Mouse (Mus musculus): Measurements from ENCODE around the gene Rbm20. TPM values are rescaled to one million over a fixed set of nuclear protein-coding genes. Genes with fewer than 3 reads are reported as not detected.

The Rbm20 gene
- polyA plus RNA-seq, 1 experiment from 2014 or later, result 4.7 TPM

- no peak overlapping the region for H3K4me2 ChIP-seq (ENCODE audit: low read length)
- no peaks in the 10 kb centered on the region for H3K36me3 ChIP-seq (ENCODE audit: control insufficient read depth, insufficient read depth, low read length)
- no peaks in the 10 kb centered on the region for H3K27me3 ChIP-seq (replicated peaks; ENCODE audit: control insufficient read depth, insufficient read depth, low read length)
- ATAC-seq, result no peak
- H3K9me3 ChIP-seq (replicated peaks; ENCODE audit: control insufficient read depth, low read length), result no peaks in the 10 kb centered on the region
- H3K4me3 ChIP-seq (ENCODE audit: low read depth, low read length), result no peak overlapping the region
- 8% methylated on average over 10 of the region's 10 CpGs for WGBS
- no peak overlapping the region for H3K27ac ChIP-seq (ENCODE audit: low read depth, low read length)
- peak; percentile 61 for DNase-seq (ENCODE audit: low spot score)
- H3K9ac ChIP-seq (ENCODE audit: low read length), result no peak overlapping the region
- peaks cover 5% of the 10 kb centered on the region for H3K4me1 ChIP-seq (ENCODE audit: control insufficient read depth, insufficient read depth, low read length)
Measured at GRCm38 (mm10) chr19:53885450-53885849, 208.3 kb downstream of the Rbm20 start.

- H3K4me3 ChIP-seq (ENCODE audit: low read depth, low read length), result no peak overlapping the region
- ATAC-seq (no peak), DNase-seq (ENCODE audit: low spot score) (no peak)
- no peak overlapping the region for H3K4me2 ChIP-seq (ENCODE audit: low read length)
- H3K4me1 ChIP-seq (ENCODE audit: control insufficient read depth, insufficient read depth, low read length), result peaks cover 5% of the 10 kb centered on the region
- H3K9me3 ChIP-seq (replicated peaks; ENCODE audit: control insufficient read depth, low read length), result no peaks in the 10 kb centered on the region
- 91% methylated on average over 10 of the region's 10 CpGs for WGBS
- no peak overlapping the region for H3K9ac ChIP-seq (ENCODE audit: low read length)
- H3K36me3 ChIP-seq (ENCODE audit: control insufficient read depth, insufficient read depth, low read length), result no peaks in the 10 kb centered on the region
- H3K27me3 ChIP-seq (replicated peaks; ENCODE audit: control insufficient read depth, insufficient read depth, low read length), result no peaks in the 10 kb centered on the region
- H3K27ac ChIP-seq (ENCODE audit: low read depth, low read length), result no peak overlapping the region
Measured at GRCm38 (mm10) chr19:53886576-53887370, 209.7 kb downstream of the Rbm20 start.

GRCm38 (mm10) chr19:53887822-53888221, 210.7 kb downstream of the Rbm20 start:
- Histone ChIP-seq H3K9me3 (replicated peaks; ENCODE audit: control insufficient read depth, low read length) (no peaks in the 10 kb centered on the region), H3K27me3 (replicated peaks; ENCODE audit: control insufficient read depth, insufficient read depth, low read length) (no peaks in the 10 kb centered on the region), H3K4me2 (ENCODE audit: low read length) (no peak overlapping the region), H3K4me1 (ENCODE audit: control insufficient read depth, insufficient read depth, low read length) (peaks cover 5% of the 10 kb centered on the region), H3K4me3 (ENCODE audit: low read depth, low read length) (no peak overlapping the region), H3K36me3 (ENCODE audit: control insufficient read depth, insufficient read depth, low read length) (no peaks in the 10 kb centered on the region), H3K27ac (ENCODE audit: low read depth, low read length) (no peak overlapping the region), H3K9ac (ENCODE audit: low read length) (no peak overlapping the region)
- DNase-seq (ENCODE audit: low spot score), result no peak
- WGBS, result 90% methylated on average over 3 of the region's 3 CpGs
- no peak for ATAC-seq

GRCm38 (mm10) chr19:53888331-53888730, 211.2 kb downstream of the Rbm20 start:
- no peaks in the 10 kb centered on the region for H3K9me3 ChIP-seq (replicated peaks; ENCODE audit: control insufficient read depth, low read length)
- no peaks in the 10 kb centered on the region for H3K36me3 ChIP-seq (ENCODE audit: control insufficient read depth, insufficient read depth, low read length)
- 84% methylated on average over 9 of the region's 9 CpGs for WGBS
- no peak for DNase-seq (ENCODE audit: low spot score)
- no peak overlapping the region for H3K4me3 ChIP-seq (ENCODE audit: low read depth, low read length)
- no peak overlapping the region for H3K4me2 ChIP-seq (ENCODE audit: low read length)
- no peak overlapping the region for H3K9ac ChIP-seq (ENCODE audit: low read length)
- no peak for ATAC-seq
- no peak overlapping the region for H3K27ac ChIP-seq (ENCODE audit: low read depth, low read length)
- H3K27me3 ChIP-seq (replicated peaks; ENCODE audit: control insufficient read depth, insufficient read depth, low read length), result no peaks in the 10 kb centered on the region
- peaks cover 5% of the 10 kb centered on the region for H3K4me1 ChIP-seq (ENCODE audit: control insufficient read depth, insufficient read depth, low read length)

- no peaks in the 10 kb centered on the region for H3K27me3 ChIP-seq (replicated peaks; ENCODE audit: control insufficient read depth, insufficient read depth, low read length)
- no peaks in the 10 kb centered on the region for H3K36me3 ChIP-seq (ENCODE audit: control insufficient read depth, insufficient read depth, low read length)
- ATAC-seq (no peak), DNase-seq (ENCODE audit: low spot score) (no peak)
- H3K4me3 ChIP-seq (ENCODE audit: low read depth, low read length), result no peak overlapping the region
- no peak overlapping the region for H3K9ac ChIP-seq (ENCODE audit: low read length)
- H3K27ac ChIP-seq (ENCODE audit: low read depth, low read length), result no peak overlapping the region
- H3K4me1 ChIP-seq (ENCODE audit: control insufficient read depth, insufficient read depth, low read length), result peaks cover 5% of the 10 kb centered on the region
- H3K4me2 ChIP-seq (ENCODE audit: low read length), result no peak overlapping the region
- H3K9me3 ChIP-seq (replicated peaks; ENCODE audit: control insufficient read depth, low read length), result no peaks in the 10 kb centered on the region
- 91% methylated on average over 5 of the region's 5 CpGs for WGBS
Measured at GRCm38 (mm10) chr19:53889555-53889954, 212.4 kb downstream of the Rbm20 start.

- DNase-seq (ENCODE audit: low spot score) (no peak), ATAC-seq (no peak)
- Histone ChIP-seq H3K27me3 (replicated peaks; ENCODE audit: control insufficient read depth, insufficient read depth, low read length) (no peaks in the 10 kb centered on the region), H3K36me3 (ENCODE audit: control insufficient read depth, insufficient read depth, low read length) (no peaks in the 10 kb centered on the region), H3K4me2 (ENCODE audit: low read length) (no peak overlapping the region), H3K4me1 (ENCODE audit: control insufficient read depth, insufficient read depth, low read length) (peaks cover 4% of the 10 kb centered on the region), H3K9me3 (replicated peaks; ENCODE audit: control insufficient read depth, low read length) (no peaks in the 10 kb centered on the region), H3K27ac (ENCODE audit: low read depth, low read length) (no peak overlapping the region), H3K9ac (ENCODE audit: low read length) (no peak overlapping the region), H3K4me3 (ENCODE audit: low read depth, low read length) (no peak overlapping the region)
- 49% methylated on average over 5 of the region's 5 CpGs for WGBS
Measured at GRCm38 (mm10) chr19:53890274-53890673, 213.2 kb downstream of the Rbm20 start.

- Histone ChIP-seq H3K4me1 (ENCODE audit: control insufficient read depth, insufficient read depth, low read length) (no peaks in the 10 kb centered on the region), H3K4me2 (ENCODE audit: low read length) (no peak overlapping the region), H3K27me3 (replicated peaks; ENCODE audit: control insufficient read depth, insufficient read depth, low read length) (no peaks in the 10 kb centered on the region), H3K9ac (ENCODE audit: low read length) (no peak overlapping the region), H3K4me3 (ENCODE audit: low read depth, low read length) (no peak overlapping the region), H3K9me3 (replicated peaks; ENCODE audit: control insufficient read depth, low read length) (no peaks in the 10 kb centered on the region), H3K27ac (ENCODE audit: low read depth, low read length) (no peak overlapping the region), H3K36me3 (ENCODE audit: control insufficient read depth, insufficient read depth, low read length) (no peaks in the 10 kb centered on the region)
- DNase-seq (ENCODE audit: low spot score) (no peak), ATAC-seq (no peak)
- 85% methylated on average over 5 of the region's 5 CpGs for WGBS
Measured at GRCm38 (mm10) chr19:53890781-53891251, 213.7 kb downstream of the Rbm20 start.

GRCm38 (mm10) chr19:53891569-53891968, 214.5 kb downstream of the Rbm20 start:
- 92% methylated on average over 2 of the region's 2 CpGs for WGBS
- ATAC-seq, result no peak
- H3K9me3 ChIP-seq (replicated peaks; ENCODE audit: control insufficient read depth, low read length), result no peaks in the 10 kb centered on the region
- H3K27ac ChIP-seq (ENCODE audit: low read depth, low read length), result no peak overlapping the region
- no peaks in the 10 kb centered on the region for H3K27me3 ChIP-seq (replicated peaks; ENCODE audit: control insufficient read depth, insufficient read depth, low read length)
- no peaks in the 10 kb centered on the region for H3K4me1 ChIP-seq (ENCODE audit: control insufficient read depth, insufficient read depth, low read length)
- H3K9ac ChIP-seq (ENCODE audit: low read length), result no peak overlapping the region
- no peak for DNase-seq (ENCODE audit: low spot score)
- no peak overlapping the region for H3K4me3 ChIP-seq (ENCODE audit: low read depth, low read length)
- no peak overlapping the region for H3K4me2 ChIP-seq (ENCODE audit: low read length)
- no peaks in the 10 kb centered on the region for H3K36me3 ChIP-seq (ENCODE audit: control insufficient read depth, insufficient read depth, low read length)

- H3K27me3 ChIP-seq (replicated peaks; ENCODE audit: control insufficient read depth, insufficient read depth, low read length), result no peaks in the 10 kb centered on the region
- no peak within 1 kb of the TSS for H3K4me2 ChIP-seq (ENCODE audit: low read length)
- WGBS, result 55% methylated on average over 3 of the region's 3 CpGs
- H3K4me3 ChIP-seq (ENCODE audit: low read depth, low read length), result no peak within 1 kb of the TSS
- DNase-seq (ENCODE audit: low spot score) (no peak), ATAC-seq (no peak)
- no peak within 1 kb of the TSS for H3K27ac ChIP-seq (ENCODE audit: low read depth, low read length)
- H3K4me1 ChIP-seq (ENCODE audit: control insufficient read depth, insufficient read depth, low read length), result no peaks in the 10 kb centered on the region
- no peaks in the 10 kb centered on the region for H3K9me3 ChIP-seq (replicated peaks; ENCODE audit: control insufficient read depth, low read length)
- H3K36me3 ChIP-seq (ENCODE audit: control insufficient read depth, insufficient read depth, low read length), result no peaks in the 10 kb centered on the region
- H3K9ac ChIP-seq (ENCODE audit: low read length), result 0 out of 2 replicates have a peak within 1 kb of the TSS, but pooled peaks have one; percentile 17
Measured at GRCm38 (mm10) chr19:53892061-53892460, 215.0 kb downstream of the Rbm20 start, which contains the start of gene Pdcd4. Pdcd4 (plus strand) TSS chr19:53892231.

Data from forebrain, embryonic 14.5 days (tissue).